Mouse (Mus musculus): ENCODE measurements at regions not wholly inside any gene's neighbourhood (a gene's known extent, or its start where the extent isn't known, plus 50 kb on each side); places are given as distances from the start of the nearest gene placed in this dataset.
A peak's percentile ranks its signal among the peaks of the same experiment; 100 is the strongest.

DNA sequence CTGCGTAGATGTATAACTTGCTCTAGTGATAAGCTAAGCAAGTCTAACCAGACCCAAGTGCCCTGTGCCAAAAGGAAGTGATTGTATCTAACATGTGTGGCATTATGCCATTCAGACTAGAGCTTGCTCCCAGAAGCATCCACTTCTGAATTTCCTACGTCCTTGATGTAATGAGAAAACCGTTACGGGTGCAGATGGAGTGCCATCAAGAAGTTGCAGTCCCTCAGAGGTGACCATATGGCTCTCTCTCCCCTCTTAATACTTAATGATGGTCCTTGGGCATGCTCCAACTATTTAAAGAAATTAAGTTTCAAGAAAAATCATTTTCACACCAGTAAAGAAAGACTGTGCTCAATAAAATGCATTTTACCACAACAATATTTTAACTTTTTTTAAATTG lies 354.1 kb upstream of the Adamts16 start:
- WGBS = 91% methylated on average over 4 of the region's 4 CpGs
- H3K27me3 ChIP-seq (ENCODE audit: control insufficient read depth, insufficient read depth, low read length) = no peaks in the 10 kb centered on the region
- H3K4me1 ChIP-seq (replicated peaks; ENCODE audit: control insufficient read depth, insufficient read depth, low read length) = no peaks in the 10 kb centered on the region
- no peak overlapping the region for H3K9ac ChIP-seq (ENCODE audit: low read depth, low read length)
- DNase-seq (ENCODE audit: low spot score) (no peak), ATAC-seq (ENCODE audit: low FRiP score) (no peak)
- H3K36me3 ChIP-seq (ENCODE audit: control insufficient read depth, insufficient read depth, low read length) = no peaks in the 10 kb centered on the region
- H3K4me2 ChIP-seq (replicated peaks; ENCODE audit: low read depth, low read length) = no peak overlapping the region
- no peaks in the 10 kb centered on the region for H3K9me3 ChIP-seq (ENCODE audit: control insufficient read depth, low read length)
- H3K4me3 ChIP-seq (ENCODE audit: low read depth, low read length) = no peak overlapping the region
- no peak overlapping the region for H3K27ac ChIP-seq (ENCODE audit: low read depth, low read length)

DNA sequence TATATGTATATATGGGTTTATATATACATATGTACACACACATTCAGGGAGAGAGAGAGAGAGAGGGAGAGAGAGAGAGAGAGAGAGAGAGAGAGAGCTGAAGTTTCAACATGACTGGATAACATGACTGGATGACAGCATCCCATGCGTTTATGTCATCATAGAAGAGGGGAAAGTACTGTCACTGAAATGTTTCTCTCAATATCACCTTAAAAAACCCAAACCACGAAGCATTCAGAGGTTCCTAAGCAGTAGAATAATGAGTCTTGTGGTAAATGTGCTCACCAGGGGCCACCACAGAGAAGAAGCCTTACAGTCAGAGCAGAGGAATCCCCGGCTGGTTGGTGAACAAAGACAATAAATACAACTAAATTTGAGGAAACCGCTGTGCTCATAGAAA lies 342.9 kb upstream of the Adamts16 start:
- Histone ChIP-seq H3K9me3 (ENCODE audit: control insufficient read depth, low read length) (no peaks in the 10 kb centered on the region), H3K36me3 (ENCODE audit: control insufficient read depth, insufficient read depth, low read length) (no peaks in the 10 kb centered on the region), H3K4me2 (replicated peaks; ENCODE audit: low read depth, low read length) (no peak overlapping the region), H3K27ac (ENCODE audit: low read depth, low read length) (no peak overlapping the region), H3K4me1 (replicated peaks; ENCODE audit: control insufficient read depth, insufficient read depth, low read length) (no peaks in the 10 kb centered on the region), H3K27me3 (ENCODE audit: control insufficient read depth, insufficient read depth, low read length) (no peaks in the 10 kb centered on the region; the same call in 1 of the 2 replicates), H3K9ac (ENCODE audit: low read depth, low read length) (no peak overlapping the region), H3K4me3 (ENCODE audit: low read depth, low read length) (no peak overlapping the region)
- 76% methylated on average over 4 of the region's 4 CpGs for WGBS
- no peak for DNase-seq (ENCODE audit: low spot score)
- ATAC-seq (ENCODE audit: low FRiP score) = no peak

DNA sequence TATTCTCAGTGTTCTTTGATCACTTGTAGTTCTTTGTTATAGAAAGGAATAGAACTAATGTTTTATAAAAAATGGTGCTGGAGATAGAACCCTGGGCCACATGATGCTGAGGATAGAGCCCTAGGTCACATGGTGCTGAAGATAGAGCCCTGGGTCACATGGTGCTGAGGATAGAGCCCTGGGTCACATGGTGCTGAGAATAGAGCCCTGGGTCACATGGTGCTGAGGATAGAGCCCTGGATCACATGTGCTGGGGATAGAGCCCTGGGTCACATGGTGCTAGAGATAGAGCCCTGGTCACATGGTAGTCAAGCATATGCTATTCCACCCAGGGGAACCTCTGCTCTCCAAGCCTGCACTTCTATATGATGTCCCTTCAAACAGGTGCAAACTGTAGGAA lies 337.5 kb upstream of the Adamts16 start:
- Histone ChIP-seq H3K27ac (ENCODE audit: low read depth, low read length) (no peak overlapping the region), H3K4me3 (ENCODE audit: low read depth, low read length) (no peak overlapping the region), H3K9me3 (ENCODE audit: control insufficient read depth, low read length) (no peaks in the 10 kb centered on the region), H3K27me3 (ENCODE audit: control insufficient read depth, insufficient read depth, low read length) (no peaks in the 10 kb centered on the region), H3K9ac (ENCODE audit: low read depth, low read length) (no peak overlapping the region), H3K4me1 (replicated peaks; ENCODE audit: control insufficient read depth, insufficient read depth, low read length) (no peaks in the 10 kb centered on the region), H3K36me3 (ENCODE audit: control insufficient read depth, insufficient read depth, low read length) (no peaks in the 10 kb centered on the region), H3K4me2 (replicated peaks; ENCODE audit: low read depth, low read length) (no peak overlapping the region)
- DNase-seq (ENCODE audit: low spot score) = no peak
- ATAC-seq (ENCODE audit: low FRiP score) = no peak

DNA sequence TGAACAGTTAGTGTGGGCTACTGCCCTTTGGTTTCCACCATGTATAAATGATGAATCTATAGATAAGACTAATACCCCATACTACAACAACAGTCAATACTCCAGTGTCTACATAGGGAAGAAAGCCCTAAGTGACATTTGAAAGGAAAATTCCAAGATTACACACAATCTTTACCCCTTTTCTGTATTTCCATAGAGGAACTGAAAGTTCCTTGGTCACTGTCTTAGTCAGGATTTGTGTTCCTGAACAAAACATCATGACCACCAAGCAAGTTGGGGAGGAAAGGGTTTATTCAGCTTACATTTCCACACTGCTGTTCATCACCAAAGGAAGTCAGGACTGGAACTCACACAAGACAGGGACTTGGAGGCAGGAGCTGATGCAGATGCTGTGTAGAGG lies 332.7 kb upstream of the Adamts16 start:
- Histone ChIP-seq H3K9me3 (ENCODE audit: control insufficient read depth, low read length) (no peaks in the 10 kb centered on the region), H3K27me3 (ENCODE audit: control insufficient read depth, insufficient read depth, low read length) (no peaks in the 10 kb centered on the region), H3K27ac (ENCODE audit: low read depth, low read length) (no peak overlapping the region), H3K4me3 (ENCODE audit: low read depth, low read length) (no peak overlapping the region), H3K36me3 (ENCODE audit: control insufficient read depth, insufficient read depth, low read length) (no peaks in the 10 kb centered on the region), H3K4me1 (replicated peaks; ENCODE audit: control insufficient read depth, insufficient read depth, low read length) (no peaks in the 10 kb centered on the region), H3K9ac (ENCODE audit: low read depth, low read length) (no peak overlapping the region), H3K4me2 (replicated peaks; ENCODE audit: low read depth, low read length) (no peak overlapping the region)
- ATAC-seq (ENCODE audit: low FRiP score) (no peak), DNase-seq (ENCODE audit: low spot score) (no peak)

DNA sequence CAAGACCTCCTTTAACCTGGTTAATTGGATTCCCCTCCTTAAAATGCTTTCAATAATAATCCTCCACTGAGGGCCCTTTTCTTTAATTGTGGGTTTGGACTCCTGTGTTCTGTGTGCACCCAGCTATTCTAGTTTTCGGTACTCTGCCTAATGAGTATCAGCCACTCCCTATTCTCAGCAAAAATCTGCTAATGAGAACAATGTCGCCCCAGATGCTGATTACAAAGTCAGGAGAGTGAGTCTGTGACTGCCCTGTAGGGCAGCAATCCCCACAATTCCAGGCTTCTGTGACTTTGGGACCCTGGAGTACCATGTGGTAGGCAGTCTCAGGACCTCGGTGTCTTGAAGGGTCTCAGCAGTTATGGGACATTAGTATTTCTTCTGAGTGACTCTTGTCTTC lies 324.6 kb upstream of the Adamts16 start:
- H3K9me3 ChIP-seq (ENCODE audit: control insufficient read depth, low read length) = no peaks in the 10 kb centered on the region
- H3K4me1 ChIP-seq (replicated peaks; ENCODE audit: control insufficient read depth, insufficient read depth, low read length) = peaks cover 3% of the 10 kb centered on the region; the same call in 1 of the 2 replicates
- DNase-seq (ENCODE audit: low spot score) (no peak), ATAC-seq (ENCODE audit: low FRiP score) (peak; percentile 55; the same call in 1 of the 2 replicates)
- H3K4me2 ChIP-seq (replicated peaks; ENCODE audit: low read depth, low read length) = no peak overlapping the region
- no peak overlapping the region for H3K4me3 ChIP-seq (ENCODE audit: low read depth, low read length)
- WGBS = 37% methylated on average over 3 of the region's 3 CpGs
- no peaks in the 10 kb centered on the region for H3K36me3 ChIP-seq (ENCODE audit: control insufficient read depth, insufficient read depth, low read length)
- peak overlapping the region; percentile 56 for H3K27ac ChIP-seq (ENCODE audit: low read depth, low read length)
- no peaks in the 10 kb centered on the region for H3K27me3 ChIP-seq (ENCODE audit: control insufficient read depth, insufficient read depth, low read length)
- H3K9ac ChIP-seq (ENCODE audit: low read depth, low read length) = no peak overlapping the region

DNA sequence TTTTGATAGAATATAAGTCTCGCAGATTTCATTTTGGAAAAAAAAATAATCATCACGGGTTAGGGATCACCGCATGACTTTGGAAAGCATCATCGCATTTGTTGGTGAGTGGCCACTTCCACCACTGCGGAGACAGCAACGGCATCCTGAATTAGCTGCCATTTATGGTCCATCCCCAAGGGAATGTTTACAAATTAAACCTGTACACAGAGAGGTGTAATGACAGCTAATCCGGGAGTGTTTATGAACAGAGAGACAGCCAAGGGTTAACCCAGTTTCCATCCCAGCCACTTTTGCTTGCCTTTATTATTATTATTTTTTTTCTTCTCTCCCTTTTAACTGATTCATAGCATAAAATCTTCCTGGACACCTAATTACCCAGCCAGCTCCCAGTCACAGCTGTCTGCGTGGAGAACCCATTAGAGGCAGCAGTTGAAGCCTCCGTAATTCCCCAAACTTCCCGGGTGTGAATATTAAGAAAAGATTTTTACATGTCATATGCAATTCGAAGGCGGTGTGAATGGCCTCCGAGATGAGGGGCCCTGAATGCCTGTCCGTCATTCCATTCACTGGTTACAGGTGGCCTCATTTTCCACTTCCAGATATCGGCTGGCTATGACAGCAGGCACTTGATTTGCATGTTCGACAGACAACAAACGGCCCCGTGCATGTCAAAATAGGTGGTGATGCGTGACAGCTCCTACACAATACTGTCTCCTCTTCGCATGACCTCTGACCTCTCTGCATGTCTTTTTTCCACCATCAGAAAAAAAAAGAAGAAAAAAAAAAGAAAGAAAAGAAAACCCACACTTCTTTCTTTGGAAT lies 323.7 kb upstream of the Adamts16 start:
- peak; percentile 90 for ATAC-seq (ENCODE audit: low FRiP score)
- DNase-seq (ENCODE audit: low spot score) = peak; percentile 74
- Histone ChIP-seq H3K4me1 (replicated peaks; ENCODE audit: control insufficient read depth, insufficient read depth, low read length) (peaks cover 5% of the 10 kb centered on the region; the same call in 1 of the 2 replicates), H3K4me3 (ENCODE audit: low read depth, low read length) (no peak overlapping the region), H3K27ac (ENCODE audit: low read depth, low read length) (peak overlapping the region; percentile 60; the same call in 1 of the 2 replicates), H3K36me3 (ENCODE audit: control insufficient read depth, insufficient read depth, low read length) (no peaks in the 10 kb centered on the region), H3K9ac (ENCODE audit: low read depth, low read length) (no peak overlapping the region), H3K27me3 (ENCODE audit: control insufficient read depth, insufficient read depth, low read length) (no peaks in the 10 kb centered on the region), H3K4me2 (replicated peaks; ENCODE audit: low read depth, low read length) (no peak overlapping the region), H3K9me3 (ENCODE audit: control insufficient read depth, low read length) (no peaks in the 10 kb centered on the region)
- 38% methylated on average over 20 of the region's 20 CpGs for WGBS

DNA sequence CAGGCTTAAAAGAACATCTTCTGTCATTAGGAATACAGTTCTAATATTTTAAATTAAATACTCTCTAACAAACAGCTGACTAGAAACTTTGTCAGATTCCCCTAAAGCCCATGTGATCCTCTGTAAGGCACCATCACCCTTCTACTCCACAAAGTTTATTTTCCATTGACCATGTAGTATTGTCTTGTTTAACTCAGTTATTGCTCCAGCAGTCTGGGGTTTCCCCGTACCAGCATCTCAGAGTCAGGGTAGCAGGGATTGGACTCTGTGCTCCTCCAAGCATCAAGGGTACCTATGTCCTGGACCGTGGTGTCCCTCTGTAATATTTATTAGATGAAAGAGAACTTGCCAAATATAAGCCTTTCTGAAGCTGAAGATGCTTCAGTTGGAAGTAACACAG lies 322.4 kb upstream of the Adamts16 start:
- Histone ChIP-seq H3K36me3 (ENCODE audit: control insufficient read depth, insufficient read depth, low read length) (no peaks in the 10 kb centered on the region), H3K27ac (ENCODE audit: low read depth, low read length) (no peak overlapping the region), H3K4me1 (replicated peaks; ENCODE audit: control insufficient read depth, insufficient read depth, low read length) (peaks cover 8% of the 10 kb centered on the region; the same call in 1 of the 2 replicates), H3K9ac (ENCODE audit: low read depth, low read length) (no peak overlapping the region), H3K9me3 (ENCODE audit: control insufficient read depth, low read length) (no peaks in the 10 kb centered on the region), H3K27me3 (ENCODE audit: control insufficient read depth, insufficient read depth, low read length) (no peaks in the 10 kb centered on the region), H3K4me2 (replicated peaks; ENCODE audit: low read depth, low read length) (no peak overlapping the region), H3K4me3 (ENCODE audit: low read depth, low read length) (no peak overlapping the region)
- DNase-seq (ENCODE audit: low spot score) (no peak), ATAC-seq (ENCODE audit: low FRiP score) (no peak)
- WGBS = 92% methylated on average over 2 of the region's 2 CpGs

DNA sequence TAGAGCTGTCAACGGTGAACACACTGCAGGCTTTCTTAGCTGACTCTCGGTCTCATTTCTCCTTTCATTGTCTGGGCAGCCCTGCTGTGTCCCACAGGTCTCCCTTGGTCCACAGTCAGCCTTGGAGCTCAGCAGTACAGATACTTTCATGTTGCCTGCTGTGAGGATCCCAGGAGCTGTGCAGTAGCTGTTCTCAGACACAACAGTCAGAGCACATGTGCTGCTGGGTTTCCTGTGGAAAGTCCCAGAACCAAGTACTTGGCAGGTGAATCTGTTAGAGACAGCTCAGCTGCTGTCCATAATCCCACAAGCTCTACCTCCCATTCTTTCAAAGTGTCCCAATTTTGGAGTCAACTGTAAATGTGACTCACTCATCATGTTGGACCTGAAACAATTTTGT lies 321.3 kb upstream of the Adamts16 start:
- Histone ChIP-seq H3K27me3 (ENCODE audit: control insufficient read depth, insufficient read depth, low read length) (no peaks in the 10 kb centered on the region), H3K4me2 (replicated peaks; ENCODE audit: low read depth, low read length) (no peak overlapping the region), H3K36me3 (ENCODE audit: control insufficient read depth, insufficient read depth, low read length) (no peaks in the 10 kb centered on the region), H3K27ac (ENCODE audit: low read depth, low read length) (no peak overlapping the region), H3K4me1 (replicated peaks; ENCODE audit: control insufficient read depth, insufficient read depth, low read length) (peaks cover 8% of the 10 kb centered on the region; the same call in 1 of the 2 replicates), H3K4me3 (ENCODE audit: low read depth, low read length) (no peak overlapping the region), H3K9ac (ENCODE audit: low read depth, low read length) (no peak overlapping the region), H3K9me3 (ENCODE audit: control insufficient read depth, low read length) (no peaks in the 10 kb centered on the region)
- WGBS = 71% methylated on average over 2 of the region's 2 CpGs
- ATAC-seq (ENCODE audit: low FRiP score) = no peak
- DNase-seq (ENCODE audit: low spot score) = no peak

DNA sequence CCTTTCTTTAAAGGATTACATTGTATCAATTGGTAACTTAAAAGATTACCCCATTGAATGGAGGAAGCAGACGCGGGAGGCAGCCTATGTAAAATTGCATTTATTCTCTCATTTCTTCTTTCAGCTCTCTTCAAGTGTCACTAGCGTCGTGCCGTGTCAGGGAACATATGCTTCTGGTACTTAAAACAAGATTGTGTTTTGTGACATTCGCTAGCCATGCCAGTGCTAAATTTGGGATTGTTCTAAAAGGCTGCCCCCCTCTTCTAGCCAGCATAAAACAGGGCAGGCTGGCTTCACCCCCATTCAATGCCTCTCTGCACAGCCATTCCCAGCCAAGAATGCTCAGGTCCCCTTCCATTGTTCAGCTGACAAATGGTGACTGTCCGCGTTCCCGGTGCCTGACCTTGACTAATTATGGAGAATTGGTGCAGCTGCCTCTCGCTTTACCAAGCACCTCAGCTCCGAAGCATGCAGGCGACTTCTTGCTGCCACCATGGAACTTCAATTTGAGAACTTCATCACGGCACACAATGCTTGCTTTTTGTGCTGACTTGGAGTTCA lies 316.8 kb upstream of the Adamts16 start:
- WGBS = 24% methylated on average over 13 of the region's 13 CpGs
- Histone ChIP-seq H3K9me3 (ENCODE audit: control insufficient read depth, low read length) (no peaks in the 10 kb centered on the region), H3K4me3 (ENCODE audit: low read depth, low read length) (no peak overlapping the region; the same call in 1 of the 2 replicates), H3K4me2 (replicated peaks; ENCODE audit: low read depth, low read length) (peak overlapping the region; percentile 21; the same call in 1 of the 2 replicates), H3K4me1 (replicated peaks; ENCODE audit: control insufficient read depth, insufficient read depth, low read length) (peaks cover 14% of the 10 kb centered on the region), H3K27ac (ENCODE audit: low read depth, low read length) (peak overlapping the region; percentile 72), H3K9ac (ENCODE audit: low read depth, low read length) (no peak overlapping the region), H3K27me3 (ENCODE audit: control insufficient read depth, insufficient read depth, low read length) (no peaks in the 10 kb centered on the region), H3K36me3 (ENCODE audit: control insufficient read depth, insufficient read depth, low read length) (no peaks in the 10 kb centered on the region)
- DNase-seq (ENCODE audit: low spot score) = peak; percentile 82
- peak; percentile 95 for ATAC-seq (ENCODE audit: low FRiP score)

All from hindbrain, embryonic 11.5 days (tissue).